Mouse (Mus musculus): ENCODE measurements around the gene Map2k5.

Gene Map2k5

DNA sequence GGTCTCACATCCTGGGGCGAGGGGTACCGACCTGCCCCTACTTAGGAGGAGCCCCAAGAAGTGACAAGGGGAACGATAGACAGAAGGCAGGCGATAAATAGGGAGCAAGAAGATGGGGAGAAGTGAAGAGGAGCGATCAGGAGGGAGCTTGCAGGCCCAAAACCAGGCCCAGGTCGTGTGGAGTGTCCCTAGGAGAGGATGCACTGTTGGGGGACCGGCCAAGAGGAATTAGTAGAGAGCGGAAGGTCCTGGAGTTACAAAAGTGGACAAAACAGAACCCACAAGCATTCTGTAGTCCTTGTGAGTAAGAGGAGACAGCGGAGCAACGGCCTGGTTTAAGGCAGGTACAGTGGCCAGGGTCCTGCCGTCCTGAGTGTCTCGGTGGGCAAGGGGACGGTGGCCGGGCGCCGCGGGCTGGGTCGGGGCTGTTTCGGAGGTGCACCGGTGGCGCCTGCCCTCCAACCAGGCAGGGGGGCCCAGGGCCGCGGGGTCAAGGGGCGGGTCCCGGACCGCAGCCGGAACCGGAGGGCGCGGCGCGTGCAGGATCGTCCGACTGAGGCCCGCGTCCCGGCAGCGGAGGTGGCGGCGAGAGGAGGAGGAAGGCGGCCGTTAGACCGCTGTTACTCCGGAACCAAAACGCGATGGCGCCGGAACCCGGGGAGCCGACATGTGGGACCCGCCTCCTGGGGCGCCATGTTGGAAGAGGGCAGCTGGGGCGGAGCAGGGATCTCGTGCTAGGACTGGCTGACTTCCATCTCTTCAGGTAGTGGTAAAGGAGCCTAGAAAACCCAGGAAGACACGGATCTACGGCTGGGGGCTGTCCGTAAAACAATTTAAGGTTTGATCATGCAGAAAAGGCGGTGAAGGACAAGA, at the start of gene Map2k5:
Map2k5 (minus strand) TSS at position 633 of the 873 bp plus-strand sequence.
- DNase-seq, result peak; percentile 94

DNA sequence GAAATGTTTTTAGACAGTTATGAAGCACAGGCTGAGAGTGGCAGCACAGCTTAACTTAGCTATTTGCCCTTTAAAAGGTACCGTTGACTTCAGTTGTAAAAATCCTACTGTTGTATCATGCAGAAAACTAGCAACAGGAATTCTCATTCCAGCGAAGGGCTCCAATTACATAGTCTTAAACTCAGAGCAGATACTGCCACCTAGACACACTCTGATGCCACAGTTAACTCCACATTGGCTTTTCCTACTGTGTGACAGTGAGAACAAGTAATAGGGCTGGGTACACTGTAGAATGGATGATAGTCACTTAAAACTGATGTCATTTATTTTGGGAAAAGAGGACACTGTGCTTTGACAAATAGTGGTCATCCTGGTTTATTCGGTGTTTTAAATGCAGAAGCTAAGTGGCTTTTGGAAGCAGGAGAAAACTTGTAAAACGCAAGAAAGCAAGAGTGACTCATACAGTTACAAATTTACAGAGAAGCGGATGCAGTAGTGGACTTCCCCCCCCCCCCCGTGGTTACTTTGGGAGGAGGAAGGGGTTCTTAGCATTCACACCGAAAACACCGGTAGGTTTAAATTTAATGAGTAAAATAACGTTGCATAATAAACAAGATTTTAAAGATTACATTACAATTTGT, 43.5 kb upstream of the Map2k5 start:
- no peak for DNase-seq

GRCm38 (mm10) chr9:63420396-63420795, 42.7 kb upstream of the Map2k5 start:
- DNase-seq, result peak; percentile 36

- no peak for DNase-seq
Measured at GRCm38 (mm10) chr9:63400176-63400575, 22.5 kb upstream of the Map2k5 start.

- no peak for DNase-seq
Measured at GRCm38 (mm10) chr9:63399463-63399815, 21.7 kb upstream of the Map2k5 start.

GRCm38 (mm10) chr9:63398611-63399462, 21.1 kb upstream of the Map2k5 start, which contains the start of gene 2300009A05Rik:
Gene 2300009A05Rik, minus strand, starts transcription at chr9:63399246.
- peak; percentile 97 for DNase-seq

DNA sequence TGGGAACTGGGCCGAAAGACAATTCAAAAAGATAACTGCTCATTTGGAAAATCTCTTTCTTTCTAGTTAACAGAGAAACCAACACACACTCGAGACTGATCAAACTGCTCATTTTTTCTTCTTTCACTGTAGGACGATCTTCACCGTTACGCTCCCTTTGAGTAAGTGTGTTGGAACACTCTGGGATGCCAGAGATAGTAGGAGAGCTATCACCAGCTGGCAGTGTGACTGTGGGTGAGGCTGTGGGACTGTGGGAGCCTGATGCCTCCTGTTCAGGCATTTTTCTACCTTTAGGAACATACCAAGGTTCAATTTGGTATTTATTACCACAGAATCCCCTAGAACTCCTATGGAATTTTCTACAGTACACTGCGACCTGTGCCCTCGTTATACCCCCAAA, 17.9 kb upstream of the Map2k5 start:
- DNase-seq, result no peak

DNA sequence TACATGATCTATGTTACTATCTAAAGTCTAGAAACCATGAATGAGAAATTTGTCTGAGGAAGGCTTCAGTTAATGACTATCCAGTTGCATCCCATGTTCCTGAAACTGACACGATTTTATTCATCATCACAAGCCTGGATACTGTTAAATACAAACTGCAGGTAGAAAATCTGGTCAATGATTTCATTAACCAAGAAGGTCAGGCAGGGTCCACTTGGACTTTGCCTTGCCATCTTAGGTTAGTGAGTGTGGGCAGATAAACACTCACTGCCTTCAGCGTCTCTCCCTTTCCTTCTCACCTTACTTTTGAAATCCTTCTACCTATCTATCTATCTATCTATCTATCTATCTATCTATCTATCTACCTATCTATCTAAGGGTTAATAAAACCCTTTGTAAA, 13.6 kb upstream of the Map2k5 start:
- no peak for DNase-seq

DNA sequence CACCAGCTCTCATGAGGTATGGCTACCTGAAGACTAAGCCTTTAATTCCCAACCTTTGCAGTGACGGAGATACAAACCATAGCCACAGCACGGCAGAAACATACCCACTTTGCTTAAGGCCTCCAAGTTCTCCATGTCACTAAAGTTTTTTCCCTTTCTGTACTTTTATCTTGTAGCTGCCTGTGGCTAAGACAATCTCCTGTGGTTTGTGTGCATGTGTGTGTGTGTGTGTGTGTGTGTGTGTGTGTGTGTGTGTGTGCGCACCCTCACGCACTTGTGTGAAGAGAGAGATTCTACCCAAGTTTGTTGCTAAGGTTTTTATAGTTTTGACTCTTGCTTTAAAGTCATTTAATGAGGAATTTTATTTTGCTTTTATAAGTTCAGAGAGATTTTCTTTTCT, 5.1 kb upstream of the Map2k5 start:
- DNase-seq, result no peak

GRCm38 (mm10) chr9:63380326-63380725, 2.6 kb upstream of the Map2k5 start:
- DNase-seq, result no peak

DNA sequence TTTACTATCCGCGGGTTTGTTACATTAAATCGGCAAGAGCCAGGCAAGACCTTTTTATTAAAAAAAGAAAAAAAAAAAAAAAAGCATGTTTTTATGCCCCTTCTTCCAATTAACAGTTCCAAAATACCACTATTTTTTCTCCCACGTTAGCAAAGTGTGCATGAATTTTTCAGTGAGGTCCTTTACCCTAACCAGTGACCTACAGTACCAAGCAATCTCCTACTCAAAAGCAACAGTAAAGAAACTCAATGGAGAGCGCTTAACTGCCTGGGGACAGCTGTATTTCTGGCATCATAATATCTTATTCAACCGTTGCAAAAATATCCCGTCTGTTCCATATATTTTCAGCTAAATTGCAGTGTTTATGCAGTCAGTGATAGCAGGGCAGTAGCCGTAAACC, 472 bp upstream of the Map2k5 start:
- no peak for DNase-seq

- no peak for DNase-seq
Measured at GRCm38 (mm10) chr9:63373315-63373714, 4.4 kb downstream of the Map2k5 start.

GRCm38 (mm10) chr9:63372541-63372940, 5.2 kb downstream of the Map2k5 start:
- DNase-seq, result no peak

DNA sequence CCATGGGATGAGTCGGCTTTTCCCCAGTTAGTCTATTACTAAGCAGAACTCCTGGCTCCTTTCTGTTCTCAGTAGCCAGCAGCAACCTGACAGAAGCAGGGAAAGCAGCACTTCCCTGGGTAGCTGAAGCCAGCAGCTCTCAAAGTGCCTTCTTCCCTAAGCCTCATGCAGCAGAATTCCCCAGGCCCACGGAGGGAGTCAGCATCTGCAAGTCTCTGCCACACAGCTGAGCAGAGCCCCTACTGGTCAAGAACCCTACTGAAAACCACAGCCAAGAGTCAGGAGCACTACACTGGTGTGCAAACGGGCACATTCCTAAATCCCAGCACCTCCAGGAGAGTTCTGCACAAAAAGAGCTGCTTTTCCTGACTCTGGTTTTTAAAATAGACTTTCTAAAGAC, 17.3 kb downstream of the Map2k5 start:
- DNase-seq, result no peak

GRCm38 (mm10) chr9:63359016-63359415, 18.7 kb downstream of the Map2k5 start:
- no peak for DNase-seq

DNA sequence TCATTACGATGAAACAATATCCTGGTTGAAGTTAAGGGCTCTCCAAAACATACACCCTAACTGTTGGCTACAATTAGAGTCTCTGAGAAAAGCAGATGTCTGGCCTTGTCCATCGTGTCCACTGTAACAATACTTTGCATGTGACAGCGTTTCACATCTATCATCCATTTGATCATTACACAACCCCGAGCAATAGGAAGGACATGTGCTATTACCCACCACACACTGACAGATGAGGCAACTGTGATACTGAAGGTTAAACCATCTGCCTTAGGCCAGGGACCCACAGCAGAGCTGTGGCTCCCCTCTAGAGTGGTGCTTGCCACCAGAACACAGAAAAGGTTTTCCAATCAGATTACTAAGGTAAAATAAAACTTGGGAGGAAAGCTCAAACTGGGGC, 21.0 kb downstream of the Map2k5 start:
- no peak for DNase-seq

DNA sequence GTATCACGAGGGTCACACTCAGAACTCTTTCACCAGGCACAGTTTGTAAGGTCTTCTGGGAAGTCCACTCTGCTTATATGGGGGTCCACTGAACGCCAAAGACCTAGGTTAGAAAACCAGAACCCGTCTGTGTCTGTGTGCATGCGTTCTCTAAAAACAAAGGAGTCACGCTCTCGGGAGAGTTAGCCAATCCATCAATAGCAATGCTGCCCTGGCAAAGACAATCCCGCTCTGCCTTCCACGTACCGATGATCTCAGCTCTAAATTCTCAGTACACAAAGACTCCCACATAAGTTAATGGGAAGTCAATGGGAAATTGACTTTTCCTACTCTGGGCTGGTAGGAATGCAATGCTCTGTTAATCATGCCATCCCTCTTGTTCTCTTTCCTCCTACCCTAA, 21.4 kb downstream of the Map2k5 start:
- DNase-seq, result no peak

DNA sequence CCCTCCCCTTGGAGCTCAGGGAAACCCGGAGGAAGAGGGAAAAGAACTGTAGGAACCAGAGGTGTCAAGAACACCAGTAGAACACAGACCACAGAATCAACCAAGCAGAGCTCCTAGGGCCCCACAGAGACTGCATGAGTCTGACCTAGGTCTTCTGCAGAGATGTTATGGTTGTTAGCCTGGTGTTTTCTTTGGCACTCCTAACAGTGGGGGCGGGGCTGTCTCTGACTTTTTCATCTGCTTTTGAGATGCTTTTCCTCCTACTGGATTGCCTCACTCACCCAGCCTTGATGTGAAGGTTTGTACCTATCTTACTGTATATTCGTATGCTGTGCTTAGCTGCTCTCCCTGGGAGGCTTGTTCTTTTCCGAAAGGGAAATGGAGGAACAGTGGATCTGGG, 23.5 kb downstream of the Map2k5 start:
- no peak for DNase-seq

DNA sequence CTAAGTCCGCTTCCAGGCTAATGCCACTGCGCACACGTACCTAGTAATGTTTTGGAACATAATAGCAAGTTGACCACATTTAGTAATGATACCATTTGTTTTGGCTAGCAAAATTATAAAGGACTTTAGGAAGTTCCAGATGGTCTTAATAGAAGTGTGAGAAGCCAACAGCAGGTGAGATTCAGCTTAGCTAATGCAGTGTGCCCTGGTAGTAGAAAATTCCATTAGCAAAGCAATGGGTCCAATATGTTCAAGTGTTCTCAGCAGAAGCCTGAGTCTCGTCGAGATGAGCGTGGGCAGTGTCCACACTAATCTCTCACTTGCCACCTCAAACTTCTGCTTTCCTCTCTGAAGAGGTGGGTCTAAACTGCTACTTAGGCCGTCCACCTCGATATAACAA, 27.7 kb downstream of the Map2k5 start:
- no peak for DNase-seq

DNA sequence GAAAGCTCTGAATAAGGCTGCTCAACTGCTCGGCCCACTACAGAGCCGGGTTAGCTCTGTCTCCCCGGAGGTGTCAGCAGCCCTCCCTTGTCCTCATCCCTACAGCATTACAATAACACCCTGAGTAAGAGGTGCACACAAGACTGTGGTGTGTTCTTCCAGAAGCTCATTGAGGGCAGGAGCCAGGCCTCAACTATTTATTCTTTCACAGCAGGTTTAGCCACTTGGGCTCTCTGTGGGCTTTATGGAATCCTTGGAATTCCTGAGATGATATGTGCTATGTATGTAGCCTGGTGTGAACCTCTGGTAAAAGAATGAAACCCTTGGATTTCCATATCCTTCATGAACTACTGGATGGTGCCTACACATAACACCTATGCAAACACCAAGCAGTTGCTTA, 28.5 kb downstream of the Map2k5 start:
- no peak for DNase-seq

DNA sequence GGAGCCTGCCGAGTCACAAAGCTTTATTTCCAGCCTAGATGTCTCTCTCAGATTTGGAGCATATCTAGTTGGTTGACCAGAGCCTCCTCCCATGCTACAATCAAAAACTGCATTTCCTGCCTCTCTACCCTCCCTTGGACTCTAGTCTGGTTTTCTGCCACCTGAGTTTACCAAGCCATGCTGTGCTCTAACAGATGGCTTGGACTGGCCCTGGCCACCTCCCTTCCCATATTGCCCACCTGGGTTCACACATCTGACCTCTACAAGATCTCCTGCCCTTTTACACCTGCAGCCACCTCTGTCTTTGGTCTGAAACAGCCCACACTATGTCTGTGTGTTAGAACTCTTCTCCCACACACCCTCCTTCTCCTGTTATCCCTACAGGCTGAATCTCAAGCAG, 29.6 kb downstream of the Map2k5 start:
- peak; percentile 43 for DNase-seq

DNA sequence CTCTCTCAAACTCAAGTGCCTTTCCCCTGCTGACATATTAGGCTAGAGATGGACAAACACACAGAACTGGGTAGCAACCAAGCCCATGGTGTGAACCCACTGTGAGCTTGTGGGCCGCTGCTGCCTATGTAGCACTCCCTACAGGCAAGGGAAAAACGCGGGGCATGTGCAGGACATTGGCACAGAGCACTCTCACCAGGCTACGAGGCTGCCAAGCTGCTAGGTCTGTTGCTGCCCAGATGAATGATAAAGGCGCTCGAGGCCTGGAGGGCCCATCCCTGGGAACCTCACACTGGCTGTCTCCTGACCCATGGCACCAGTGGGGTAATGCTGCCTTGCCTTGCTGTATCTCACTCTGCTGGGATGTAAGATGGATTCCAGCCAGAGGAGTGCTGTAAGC, 31.7 kb downstream of the Map2k5 start:
- DNase-seq, result peak; percentile 61

DNA sequence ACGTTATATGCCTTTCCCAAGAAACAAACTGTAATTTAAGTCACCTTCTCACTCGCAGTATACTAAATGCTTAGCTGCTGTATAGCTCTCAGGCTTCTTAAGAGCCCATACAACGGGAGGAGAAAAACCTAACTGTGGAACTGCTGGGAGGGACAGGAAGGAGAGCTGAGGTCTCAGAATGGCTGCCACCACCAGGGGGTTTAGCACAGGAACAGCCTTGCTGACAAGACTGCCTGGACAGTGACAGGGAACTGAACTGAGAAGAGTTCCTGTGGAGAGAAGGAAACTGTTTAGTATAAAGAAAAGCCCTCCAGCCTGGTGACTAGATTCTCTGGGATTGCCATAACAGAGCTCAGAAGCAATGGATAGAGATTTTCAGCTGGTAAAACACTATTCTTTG, 35.9 kb downstream of the Map2k5 start:
- DNase-seq, result no peak

DNA sequence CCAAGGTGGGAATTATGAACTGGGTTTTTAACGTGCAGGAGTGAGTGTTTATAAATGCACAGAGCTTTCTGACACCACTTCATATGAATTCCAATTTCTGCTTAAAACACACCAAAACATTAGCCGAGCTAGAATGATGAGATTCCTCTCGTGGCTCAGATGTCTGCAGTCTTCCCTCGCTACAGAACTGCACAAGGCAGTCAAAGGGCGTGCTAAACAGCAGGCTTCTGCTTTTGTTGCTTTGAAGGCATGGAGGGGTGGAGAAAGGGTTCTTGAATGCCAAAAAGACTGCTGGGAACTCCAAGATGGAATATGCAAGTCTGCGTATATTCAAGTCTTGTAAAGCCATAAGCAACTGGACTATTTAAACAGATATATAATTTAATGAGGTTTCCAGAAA, 38.4 kb downstream of the Map2k5 start:
- no peak for DNase-seq
